Mouse (Mus musculus) bone marrow macrophage, adult 2 months (primary cell): ENCODE data around the gene Mttp. TPM values are rescaled to one million over a fixed set of nuclear protein-coding genes. Genes with fewer than 3 reads are reported as not detected.
"Not testable (repeated sequence)": the region's sequence is repeated elsewhere in the genome, so short reads cannot be mapped to it uniquely, and the experiment has no call there.

ENCODE experiments used
- H3K27ac ChIP-seq: 2 replicates; pipeline ENCODE4 v1.5.1; 2012; ENCODE audit warnings: low read depth, low read length; ENCODE audit not compliant: insufficient read depth
- H3K4me1 ChIP-seq: 2 replicates; pipeline ENCODE4 v1.6.1; 2012; ENCODE audit warnings: low read length; ENCODE audit not compliant: control insufficient read depth, insufficient read depth
- H3K4me3 ChIP-seq: 2 replicates; pipeline ENCODE4 v1.5.1; 2012; ENCODE audit warnings: mild to moderate bottlenecking, low read length, moderate library complexity; ENCODE audit not compliant: insufficient read depth
- CTCF ChIP-seq: IDR thresholded peaks from 2 replicates; pipeline ENCODE4 v1.5.1; 2012; ENCODE audit warnings: low read depth, mild to moderate bottlenecking, low read length, moderate library complexity
- POLR2A ChIP-seq: IDR thresholded peaks from 2 replicates; pipeline ENCODE4 v1.6.1; 2012; ENCODE audit warnings: mild to moderate bottlenecking, low read depth, low read length, borderline replicate concordance
- polyA plus RNA-seq: library from polyadenylated mRNA; stranded (reverse); fragments of >200 nt; gene quantifications from 2 replicates; pipeline ENCODE4 v1.2.4, GENCODE M21; 2012; ENCODE audit not compliant: missing spikeins, insufficient read depth, insufficient read length

The Mttp gene
- polyA plus RNA-seq, 1 experiment, result 1.0 TPM

DNA sequence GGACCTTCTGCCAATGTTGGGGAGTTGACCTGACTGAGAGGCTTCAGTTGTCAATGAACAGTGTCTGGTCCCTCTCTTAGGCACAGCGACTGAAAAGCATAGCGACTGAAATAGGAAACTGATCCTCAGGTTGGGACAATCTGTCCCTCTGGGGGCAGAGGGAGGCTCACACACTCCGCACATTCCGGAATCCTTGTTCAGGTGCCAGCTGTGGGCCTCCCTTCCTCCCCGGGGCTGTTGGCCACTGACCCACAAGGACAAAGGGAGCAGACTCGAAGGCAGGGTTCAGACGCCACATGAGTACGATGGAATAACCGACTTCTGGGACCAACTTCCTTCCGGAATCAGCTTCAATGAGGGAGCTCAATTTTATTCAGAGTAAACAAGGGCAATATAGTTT, 16.9 kb upstream of the Mttp start:
- peaks cover 5% of the 10 kb centered on the region for H3K4me1 ChIP-seq
- no peak overlapping the region for H3K4me3 ChIP-seq
- H3K27ac ChIP-seq, result no peak overlapping the region
- TF ChIP-seq POLR2A, result no peak
- TF ChIP-seq CTCF, result no peak

DNA sequence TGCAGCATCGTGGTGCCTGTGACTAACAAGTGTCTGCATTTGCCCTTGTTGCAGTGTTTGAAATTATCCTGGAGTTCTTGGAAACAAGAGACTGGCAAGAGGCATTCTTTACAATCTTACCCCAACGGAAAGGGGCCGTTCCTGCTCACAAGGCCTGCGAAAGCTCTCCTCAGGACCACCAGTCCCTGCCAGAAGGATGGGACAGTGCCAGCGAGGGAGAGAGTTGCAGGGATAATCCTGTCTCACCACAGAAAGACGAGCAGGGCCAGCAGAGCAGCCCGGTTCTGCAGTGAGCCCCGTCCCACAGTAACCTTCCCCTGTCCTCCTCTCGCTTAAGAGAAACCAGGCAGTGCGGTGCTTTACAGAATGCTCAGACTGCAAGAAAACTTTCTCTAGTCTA, 11.9 kb upstream of the Mttp start:
- Histone ChIP-seq H3K27ac (no peak overlapping the region), H3K4me1 (peaks cover 5% of the 10 kb centered on the region), H3K4me3 (no peak overlapping the region)
- TF ChIP-seq POLR2A (no peak), CTCF (no peak)

DNA sequence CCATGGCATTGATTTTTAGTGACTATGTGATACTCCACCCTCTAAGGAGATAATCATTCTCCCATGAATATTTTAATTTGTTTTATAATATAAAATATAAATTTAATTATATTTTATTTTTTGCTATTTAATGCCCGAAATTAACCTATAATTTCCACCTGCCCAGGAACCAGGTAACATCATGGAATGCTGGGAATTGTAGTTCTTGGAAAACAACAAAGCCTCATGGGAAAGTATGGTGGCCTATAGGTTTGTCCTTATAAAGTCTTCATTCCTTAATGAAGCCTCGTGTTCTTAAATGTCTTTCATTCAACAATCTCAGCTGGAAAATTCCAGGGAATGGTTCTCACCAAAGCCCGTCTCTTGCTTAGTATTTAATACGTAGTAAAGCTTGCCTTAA, 10.3 kb upstream of the Mttp start:
- Histone ChIP-seq H3K4me1 (no peaks in the 10 kb centered on the region), H3K4me3 (no peak overlapping the region), H3K27ac (no peak overlapping the region)
- TF ChIP-seq POLR2A (no peak), CTCF (no peak)

DNA sequence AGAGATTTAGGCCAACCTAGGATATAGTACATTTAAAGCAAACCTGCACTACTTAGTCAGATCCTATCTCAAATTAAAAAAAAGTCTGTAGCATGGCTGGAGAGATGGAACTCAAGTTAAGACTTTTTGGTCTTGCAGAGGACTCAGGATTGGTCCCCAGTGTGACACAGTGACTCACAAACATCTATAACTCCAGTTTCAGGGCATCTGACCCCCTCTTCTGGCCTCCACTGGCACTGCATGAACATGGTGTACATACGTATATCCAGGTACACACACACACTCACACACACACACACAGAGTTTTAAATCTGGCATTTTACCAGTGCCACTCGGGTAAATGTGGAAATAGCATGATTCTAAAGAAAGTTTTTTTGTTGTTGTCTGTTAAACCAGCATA, 4.0 kb upstream of the Mttp start:
- TF ChIP-seq CTCF (no peak), POLR2A (no peak)
- Histone ChIP-seq H3K4me3 (no peak overlapping the region), H3K4me1 (no peaks in the 10 kb centered on the region), H3K27ac (no peak overlapping the region)

DNA sequence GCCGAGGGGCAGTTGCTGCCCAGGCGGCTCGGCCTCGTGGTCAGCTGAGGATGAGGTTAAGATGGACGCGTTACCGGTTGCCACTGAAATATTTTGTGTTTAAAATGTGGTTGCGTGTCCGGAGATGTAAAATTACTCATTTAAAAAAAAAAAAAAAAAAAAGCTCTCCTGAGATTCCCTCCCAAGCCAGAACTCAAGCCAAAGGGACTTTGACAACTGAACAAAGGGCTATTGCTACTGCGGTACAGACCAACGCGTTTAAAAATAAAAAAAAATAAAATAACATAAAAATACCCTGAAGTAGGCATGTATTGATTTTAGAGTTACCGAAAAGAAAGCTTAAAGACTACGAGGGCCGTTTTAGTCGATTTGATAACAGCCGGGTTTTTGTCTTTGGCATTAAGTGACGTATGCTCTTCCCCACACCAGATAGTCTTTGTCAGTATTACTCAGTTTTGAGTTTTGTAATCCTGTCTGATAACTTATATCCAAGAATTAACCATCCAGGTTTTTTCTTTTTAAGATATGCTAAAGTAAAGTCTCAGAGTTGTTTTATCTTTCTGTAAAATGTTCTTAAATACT, 617 bp downstream of the Mttp start:
- H3K4me1 ChIP-seq, result peaks cover 2% of the 10 kb centered on the region; the same call in 1 of the 2 replicates
- TF ChIP-seq POLR2A (no peak), CTCF (no peak)
- H3K27ac ChIP-seq, result peak overlapping the region; percentile 100
- peak overlapping the region; percentile 95 for H3K4me3 ChIP-seq

DNA sequence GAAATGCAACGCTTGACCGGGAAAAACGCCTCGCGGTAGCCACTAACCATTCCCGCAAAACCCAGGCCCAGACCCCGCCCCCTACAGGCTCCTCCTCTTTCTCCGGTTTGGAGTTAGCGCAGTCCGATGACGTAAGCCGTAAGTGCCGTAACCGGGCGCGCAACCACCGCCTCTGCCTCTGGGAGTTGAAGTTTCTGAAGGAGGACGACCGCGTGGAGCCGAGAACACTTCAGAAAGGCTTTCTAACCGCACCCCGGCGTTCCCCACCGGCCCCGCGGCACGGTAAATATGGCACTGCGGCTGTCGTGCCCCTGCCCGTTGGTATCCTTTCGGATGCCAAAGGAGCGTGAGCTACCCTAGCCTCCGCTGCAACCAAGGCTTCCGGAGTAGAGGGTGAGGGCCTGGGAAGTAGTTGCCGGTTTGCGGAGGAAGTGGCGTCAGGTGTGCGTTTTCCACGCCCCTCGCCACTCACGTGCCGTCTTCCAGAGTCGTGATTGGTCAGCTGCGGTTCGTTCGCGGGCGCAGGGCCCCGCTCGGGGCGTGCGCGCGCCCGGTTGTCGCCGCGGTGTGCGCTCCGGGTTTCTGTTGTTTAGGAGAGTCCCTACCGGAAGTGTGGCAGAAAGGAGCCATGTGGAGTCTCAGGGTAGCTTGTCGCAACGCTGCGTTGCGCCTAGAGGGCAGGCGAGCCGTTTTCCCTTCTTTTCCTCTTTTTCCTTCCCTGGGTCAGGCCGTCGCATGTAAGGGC, 1.3 kb downstream of the Mttp start, which contains the start of gene Trmt10a:
Gene Trmt10a (plus strand): TSS at position 134 of the 745 bp plus-strand sequence.
- Histone ChIP-seq H3K27ac (peak within 1 kb of the TSS; percentile 100), H3K4me1 (peaks cover 2% of the 10 kb centered on the region; the same call in 1 of the 2 replicates), H3K4me3 (peak within 1 kb of the TSS; percentile 95)
- TF ChIP-seq CTCF (no peak), POLR2A (no peak)

DNA sequence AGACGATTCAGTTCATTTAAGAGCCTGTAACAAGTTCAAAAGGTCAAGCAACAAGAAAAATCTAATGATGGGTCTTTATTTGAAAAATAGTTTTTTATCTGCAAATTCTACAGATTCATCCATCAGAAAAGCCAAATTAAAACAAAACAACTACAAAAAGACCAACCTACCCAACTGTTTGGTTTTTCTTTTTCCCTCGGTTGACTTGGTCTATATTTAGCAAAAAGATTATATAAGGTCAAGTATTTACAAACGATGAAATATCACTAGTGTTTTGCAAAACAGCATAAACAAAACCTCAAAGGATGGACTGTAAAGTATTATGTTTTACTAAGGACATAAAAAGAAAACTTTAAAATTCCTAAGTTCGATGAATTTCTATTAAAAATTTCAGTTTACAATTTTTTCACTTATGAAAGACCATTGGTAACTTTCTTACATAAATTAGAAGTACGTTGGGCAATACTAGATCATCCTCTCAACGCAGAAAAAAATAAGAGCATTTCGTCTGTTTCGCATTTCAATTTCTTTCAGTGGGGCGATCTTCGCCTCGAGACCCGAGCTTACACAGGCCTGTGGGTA, 1.9 kb downstream of the Mttp start:
- Histone ChIP-seq H3K4me1 (peaks cover 2% of the 10 kb centered on the region; the same call in 1 of the 2 replicates), H3K27ac (peak overlapping the region; percentile 76)
- TF ChIP-seq POLR2A, result no peak
- no peak for TF ChIP-seq CTCF

DNA sequence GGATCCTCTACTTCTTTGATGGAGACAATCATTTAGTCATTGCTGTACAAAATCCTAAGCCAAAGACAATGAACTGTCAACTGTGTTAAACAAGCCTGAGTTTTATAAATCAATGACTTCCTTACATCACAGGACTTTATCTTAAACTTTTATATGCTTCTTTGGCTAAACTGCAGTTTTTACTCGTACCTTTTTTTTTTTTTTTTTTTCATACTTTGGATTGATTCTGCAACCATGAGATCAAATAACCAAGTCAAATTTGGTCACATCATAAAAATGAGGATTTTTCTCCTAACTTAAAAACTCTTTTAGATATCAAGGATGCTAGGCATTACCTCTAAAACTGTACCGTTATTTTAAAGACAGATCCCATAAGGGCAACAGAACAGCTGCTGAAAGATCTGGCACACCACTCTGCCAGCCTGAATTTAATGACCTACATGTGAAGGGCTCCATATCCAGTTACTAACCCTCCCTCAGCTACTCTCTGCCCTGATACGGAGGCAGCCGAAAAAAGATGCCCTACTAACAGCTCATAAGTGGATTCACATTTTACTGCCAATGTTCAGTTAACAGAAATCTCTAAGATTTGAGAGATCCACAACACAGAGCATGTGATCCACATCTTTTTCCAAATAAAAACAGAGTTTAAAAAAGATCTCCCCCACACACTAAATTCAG, 2.6 kb downstream of the Mttp start:
- TF ChIP-seq CTCF (no peak), POLR2A (no peak)
- H3K4me1 ChIP-seq, result peaks cover 2% of the 10 kb centered on the region; the same call in 1 of the 2 replicates
- H3K4me3 ChIP-seq, result peak overlapping the region; percentile 42
- H3K27ac ChIP-seq, result no peak overlapping the region

More for the DNA sequence above, 1.9 kb downstream of the Mttp start:
- H3K4me3 ChIP-seq, result peak overlapping the region; percentile 92

DNA sequence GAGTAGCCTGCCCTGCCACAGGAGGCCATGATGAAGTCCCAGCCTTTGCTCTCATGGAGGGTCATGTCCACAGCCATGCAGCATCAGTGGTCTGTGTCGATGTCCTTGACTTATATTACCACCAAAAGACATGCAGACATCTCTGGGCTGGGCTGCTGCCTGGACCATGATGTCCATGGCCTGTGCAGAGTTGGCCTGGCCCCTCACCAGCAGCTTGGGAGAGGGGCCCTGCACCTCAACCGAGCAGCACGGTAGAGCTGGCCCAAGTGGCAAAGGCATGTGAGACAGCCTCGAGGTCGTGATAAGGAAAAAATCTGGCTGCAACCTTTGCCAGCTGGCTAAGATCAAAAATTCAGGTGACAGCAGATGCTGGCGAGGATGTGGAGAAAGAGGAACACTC, 5.1 kb downstream of the Mttp start:
- TF ChIP-seq POLR2A (no peak), CTCF (no peak)
- Histone ChIP-seq H3K27ac (no peak overlapping the region), H3K4me3 (no peak overlapping the region), H3K4me1 (peaks cover 2% of the 10 kb centered on the region; the same call in 1 of the 2 replicates)

DNA sequence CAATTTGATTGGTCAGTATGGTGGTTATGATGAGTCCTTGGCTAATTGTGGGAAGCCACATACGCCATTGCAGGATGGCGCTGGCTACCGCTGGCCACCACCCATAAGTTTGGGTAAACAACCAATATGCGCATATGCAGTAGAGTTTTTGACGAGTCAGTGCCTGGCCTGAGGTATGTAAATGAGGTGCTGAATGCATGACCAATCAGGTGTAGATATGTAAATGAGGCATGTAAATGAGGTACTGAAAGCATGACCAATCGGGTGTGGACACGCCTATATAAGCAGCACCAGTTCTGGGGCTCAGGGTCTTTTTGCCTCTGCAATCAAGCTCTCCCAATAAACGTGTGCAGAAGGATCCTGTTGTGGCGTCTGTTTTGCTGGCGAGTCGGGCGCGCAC, 6.6 kb downstream of the Mttp start:
- H3K4me1 ChIP-seq, H3K27ac ChIP-seq, H3K4me3 ChIP-seq: not testable (repeated sequence)
